Mouse (Mus musculus) lung, adult 2 months (tissue): ENCODE measurements at regions not wholly inside any gene's neighbourhood (a gene's known extent, or its start where the extent isn't known, plus 50 kb on each side); places are given as distances from the start of the nearest gene placed in this dataset.

Experiments
- DNase-seq: peaks from one replicate; pipeline ENCODE4 v3.0.0; 2022
- H3K4me1 ChIP-seq: fragments of 200-500 bp; 2 replicates; pipeline ENCODE4 v1.6.1; 2011; ENCODE audit warnings: low read length; ENCODE audit not compliant: control insufficient read depth, insufficient read depth
- H3K4me3 ChIP-seq: fragments of 200-500 bp; replicated peaks from 2 replicates; pipeline ENCODE3; 2011; ENCODE audit warnings: low read depth, mild to moderate bottlenecking, control low read depth, low read length; ENCODE audit errors: extremely low read depth
- CTCF ChIP-seq: fragments of 200-500 bp; IDR thresholded peaks from 2 replicates; pipeline ENCODE4 v1.5.1; 2011; ENCODE audit warnings: mild to moderate bottlenecking, low read length, control low read depth; ENCODE audit not compliant: insufficient read depth
- POLR2A ChIP-seq: fragments of 200-500 bp; IDR thresholded peaks from 2 replicates; pipeline ENCODE4 v1.6.1; 2011; ENCODE audit warnings: low read depth, mild to moderate bottlenecking, control low read depth, low read length, borderline replicate concordance; ENCODE audit errors: extremely low read depth
- WGBS: fragments of 180-500 bp; shearing (Covaris S2); methylation state at CpG from one replicate; pipeline ENCODE4 v1.1.7; 2018; 5-methylcytosine and 5-hydroxymethylcytosine counted together

DNA sequence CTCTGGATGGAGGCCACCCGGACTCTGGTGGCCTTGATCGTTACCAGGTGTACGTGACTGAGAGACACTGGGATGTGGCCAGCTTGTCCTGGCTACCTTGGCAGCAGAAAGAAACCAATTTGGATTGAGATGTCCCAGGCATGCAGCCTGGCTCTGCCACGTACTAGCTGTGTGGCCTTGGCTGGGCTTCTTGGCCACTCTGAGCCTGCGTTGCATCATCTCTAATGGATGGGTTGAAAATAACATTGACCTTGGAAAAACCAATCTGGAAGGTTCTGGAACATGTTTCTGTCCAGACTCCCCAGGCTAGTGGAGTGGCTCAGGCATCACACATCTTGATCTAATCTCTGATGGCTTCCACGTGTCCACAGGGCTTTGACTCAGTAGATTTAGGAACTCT, 331.8 kb upstream of the Tbx3 start:
- no peaks in the 10 kb centered on the region for H3K4me1 ChIP-seq
- 89% methylated on average over 6 of the region's 6 CpGs for WGBS
- no peak for TF ChIP-seq POLR2A
- TF ChIP-seq CTCF = no peak
- H3K4me3 ChIP-seq = no peak overlapping the region
- DNase-seq = no peak

DNA sequence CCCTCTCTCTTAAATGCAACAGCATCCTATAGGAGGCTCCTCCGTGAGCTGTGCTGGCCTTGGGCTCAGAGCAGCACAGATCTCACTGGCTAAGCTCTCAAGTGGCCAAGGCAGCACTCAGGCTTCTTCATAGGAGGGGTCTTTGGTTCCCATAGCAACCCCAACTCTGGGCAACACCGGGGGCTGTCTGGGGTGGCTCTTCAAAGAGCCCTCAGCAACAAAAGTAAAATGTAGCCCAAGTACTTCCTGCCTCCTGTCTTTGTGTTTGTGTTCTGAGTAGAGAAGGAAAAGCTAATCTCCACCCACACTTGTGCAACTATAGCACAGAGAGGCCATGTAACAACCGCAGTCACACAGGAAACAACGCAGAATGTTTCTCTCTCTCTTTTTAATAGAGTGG, 322.2 kb upstream of the Tbx3 start:
- Histone ChIP-seq H3K4me3 (no peak overlapping the region), H3K4me1 (0 out of 2 replicates have a peak, but pooled peaks cover 4% of the 10 kb centered on the region)
- TF ChIP-seq POLR2A (no peak), CTCF (no peak)
- WGBS = 21% methylated on average over 4 of the region's 4 CpGs
- no peak for DNase-seq

DNA sequence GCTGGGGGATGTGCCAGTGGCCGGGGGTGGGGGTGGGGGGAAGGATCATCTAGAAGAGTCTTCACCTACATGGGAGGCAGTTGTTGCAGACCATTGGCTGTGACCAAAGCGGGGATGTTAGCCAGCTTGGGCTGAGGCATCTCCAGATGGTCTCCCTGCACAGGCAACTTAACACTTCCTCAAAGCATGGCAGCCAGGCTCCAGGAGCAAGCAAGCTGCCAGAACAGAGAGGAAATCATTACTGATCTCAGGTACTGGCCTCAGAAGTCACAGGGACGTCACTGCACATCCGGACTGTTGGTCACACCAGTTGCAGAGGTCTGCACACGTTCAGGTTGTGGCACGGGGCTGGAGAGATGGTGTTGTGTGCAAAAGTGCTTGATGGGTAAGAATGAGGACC, 321.1 kb upstream of the Tbx3 start:
- 77% methylated on average over 6 of the region's 6 CpGs for WGBS
- H3K4me3 ChIP-seq = no peak overlapping the region
- no peak for TF ChIP-seq CTCF
- TF ChIP-seq POLR2A = no peak
- no peak for DNase-seq
- H3K4me1 ChIP-seq = 0 out of 2 replicates have a peak, but pooled peaks cover 4% of the 10 kb centered on the region

DNA sequence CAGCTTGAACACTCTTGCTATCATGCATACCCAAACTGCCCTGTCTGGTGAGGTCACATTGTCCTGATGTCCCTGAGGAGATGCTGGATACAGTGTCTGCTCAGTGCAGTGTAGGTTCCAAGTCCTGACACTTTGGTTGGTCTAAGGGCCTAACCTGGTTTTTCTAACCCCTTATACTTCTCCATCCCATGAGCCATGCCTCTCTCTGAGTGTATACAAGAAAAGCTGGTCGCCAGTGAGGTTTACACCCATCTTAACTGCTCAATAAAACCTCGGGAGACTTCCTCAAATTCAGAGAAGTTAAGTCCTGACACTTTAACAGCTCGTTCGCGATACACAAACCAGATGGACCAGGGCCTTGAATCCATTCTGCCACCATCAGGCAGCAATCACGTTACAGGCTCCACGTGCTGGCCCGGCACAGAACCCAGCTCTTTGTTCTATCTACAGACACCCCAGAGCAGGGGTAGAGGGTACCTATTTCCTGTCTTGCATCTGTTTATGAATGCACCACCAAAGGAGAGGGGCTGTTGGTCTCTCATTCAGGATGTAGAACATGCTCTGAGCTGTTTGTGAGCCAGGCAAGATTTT, 320.0 kb upstream of the Tbx3 start:
- DNase-seq = no peak
- H3K4me3 ChIP-seq = no peak overlapping the region
- whole genome bisulfite sequencing = 64% methylated on average over 8 of the region's 8 CpGs
- TF ChIP-seq CTCF = no peak
- TF ChIP-seq POLR2A = no peak
- H3K4me1 ChIP-seq = 0 out of 2 replicates have a peak, but pooled peaks cover 4% of the 10 kb centered on the region

DNA sequence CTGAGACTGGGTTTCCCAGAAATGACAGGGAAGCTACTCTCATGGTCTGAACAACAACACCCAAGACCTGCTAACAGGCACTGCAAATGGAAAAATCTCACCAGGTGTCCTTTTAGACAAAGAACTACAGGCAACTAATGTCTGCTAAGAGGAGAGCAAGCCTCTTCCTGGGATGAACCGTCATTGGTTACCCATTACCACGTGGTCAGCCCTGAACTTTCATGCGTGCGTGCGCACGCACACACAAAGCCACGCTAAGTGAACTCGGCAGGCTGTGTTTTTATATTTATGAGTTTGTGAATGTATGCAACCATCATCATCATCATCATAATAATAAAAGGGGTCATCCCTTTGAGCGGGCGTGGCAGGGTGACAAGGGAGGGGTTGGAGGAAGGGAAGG, 315.0 kb upstream of the Tbx3 start:
- no peaks in the 10 kb centered on the region for H3K4me1 ChIP-seq
- H3K4me3 ChIP-seq = no peak overlapping the region
- TF ChIP-seq CTCF (no peak), POLR2A (no peak)
- DNase-seq = no peak
- 91% methylated on average over 10 of the region's 10 CpGs for WGBS

DNA sequence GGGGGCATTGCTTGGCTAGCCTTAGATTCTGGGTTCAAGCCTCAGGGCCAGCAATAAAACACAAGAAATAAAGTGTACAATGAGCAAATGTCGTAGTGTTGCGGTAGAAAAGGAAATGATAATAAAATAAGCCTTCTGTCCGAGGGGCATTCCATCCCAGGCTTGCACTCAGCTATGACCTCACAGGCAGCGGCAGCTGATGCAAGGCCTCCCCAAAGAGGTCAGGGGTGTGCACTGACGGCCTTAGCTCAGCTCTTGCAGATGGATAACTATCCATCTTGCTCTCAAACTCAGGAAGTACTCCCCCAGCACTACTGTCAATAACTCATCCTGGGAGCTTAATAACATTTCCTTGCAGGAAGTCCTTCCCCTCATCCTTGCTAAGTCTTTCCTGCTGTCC, 314.4 kb upstream of the Tbx3 start:
- no peak for TF ChIP-seq CTCF
- TF ChIP-seq POLR2A = no peak
- no peaks in the 10 kb centered on the region for H3K4me1 ChIP-seq
- no peak overlapping the region for H3K4me3 ChIP-seq
- DNase-seq = no peak
- WGBS = 46% methylated on average over 5 of the region's 5 CpGs

DNA sequence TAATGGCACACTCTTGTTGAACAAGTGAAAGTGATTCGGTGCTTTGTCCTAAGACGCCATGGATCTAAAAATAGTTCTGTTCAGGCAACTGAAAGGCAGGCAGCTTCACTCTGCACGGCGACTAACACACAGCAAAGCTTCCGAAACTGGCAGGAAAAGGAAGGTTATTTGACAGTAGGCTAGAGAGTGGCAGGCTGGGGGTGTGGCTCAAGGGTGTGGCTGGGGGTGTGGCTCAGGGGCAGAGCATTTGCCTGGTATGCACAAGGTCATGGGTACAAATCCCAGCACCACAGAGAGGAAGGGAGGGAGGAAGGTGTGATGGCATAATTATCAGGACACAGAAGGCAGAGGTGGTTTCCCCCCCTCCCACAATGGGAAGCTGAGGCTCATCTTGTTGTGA, 310.8 kb upstream of the Tbx3 start:
- H3K4me3 ChIP-seq = no peak overlapping the region
- no peak for DNase-seq
- TF ChIP-seq POLR2A (no peak), CTCF (no peak)
- 14% methylated on average over 5 of the region's 5 CpGs for whole genome bisulfite sequencing
- H3K4me1 ChIP-seq = no peaks in the 10 kb centered on the region

DNA sequence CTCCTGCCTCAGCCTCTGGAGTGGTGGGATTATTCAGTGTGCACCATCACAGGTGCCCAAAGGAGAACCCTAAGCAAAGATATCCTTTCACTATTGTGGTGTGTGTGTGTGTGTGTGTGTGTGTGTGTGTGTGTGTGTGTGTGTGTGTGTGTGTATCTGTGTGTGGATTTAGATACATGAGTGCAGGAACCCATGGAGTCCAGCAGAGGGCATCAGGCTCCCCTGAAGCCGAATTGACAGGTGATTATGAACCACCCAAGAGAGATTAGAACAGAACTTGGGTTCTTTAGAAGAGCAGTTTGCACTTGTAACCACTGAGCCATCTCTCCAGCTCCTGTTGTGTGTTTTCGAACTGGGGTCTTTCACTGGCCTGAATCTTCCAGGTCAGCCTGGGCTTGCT, 310.1 kb upstream of the Tbx3 start:
- H3K4me1 ChIP-seq = no peaks in the 10 kb centered on the region
- WGBS = 100% methylated on average over 2 of the region's 2 CpGs

DNA sequence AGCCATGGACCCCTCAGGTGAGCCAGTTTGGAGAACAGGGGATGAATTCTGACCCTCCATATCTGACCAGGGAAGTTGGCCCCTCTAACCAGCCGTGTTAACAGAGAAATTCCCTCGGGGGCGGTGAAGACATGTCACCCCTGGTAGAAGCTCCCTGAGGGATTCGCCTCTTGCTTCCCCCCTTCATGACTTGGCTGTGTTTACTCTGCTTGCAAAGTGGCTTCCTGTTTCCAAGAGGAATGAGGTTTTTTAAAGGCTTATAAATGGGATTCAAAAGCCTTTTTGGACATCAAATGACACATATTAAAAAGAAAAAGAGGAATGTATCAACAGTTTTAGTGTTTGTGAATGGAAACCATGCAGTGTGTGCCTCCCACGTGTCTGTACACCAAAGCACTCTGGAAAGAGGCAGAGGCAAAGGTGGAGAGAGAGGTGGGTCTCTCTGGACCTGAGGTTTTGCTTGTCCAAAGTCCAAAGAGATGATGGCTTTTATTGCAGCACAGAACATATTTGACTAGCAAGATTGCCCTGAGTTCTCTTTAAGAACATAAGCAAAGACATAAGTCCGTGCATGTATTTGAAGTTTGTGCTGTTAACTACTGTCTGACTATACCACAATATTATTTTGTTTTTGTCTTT, 308.9 kb upstream of the Tbx3 start:
- TF ChIP-seq POLR2A = no peak
- no peak for TF ChIP-seq CTCF
- H3K4me1 ChIP-seq = no peaks in the 10 kb centered on the region
- WGBS = 55% methylated on average over 6 of the region's 6 CpGs
- DNase-seq = no peak
- H3K4me3 ChIP-seq = no peak overlapping the region

More for the DNA sequence above, 310.1 kb upstream of the Tbx3 start:
- TF ChIP-seq CTCF (no peak), POLR2A (no peak)
- H3K4me3 ChIP-seq = no peak overlapping the region
- no peak for DNase-seq

DNA sequence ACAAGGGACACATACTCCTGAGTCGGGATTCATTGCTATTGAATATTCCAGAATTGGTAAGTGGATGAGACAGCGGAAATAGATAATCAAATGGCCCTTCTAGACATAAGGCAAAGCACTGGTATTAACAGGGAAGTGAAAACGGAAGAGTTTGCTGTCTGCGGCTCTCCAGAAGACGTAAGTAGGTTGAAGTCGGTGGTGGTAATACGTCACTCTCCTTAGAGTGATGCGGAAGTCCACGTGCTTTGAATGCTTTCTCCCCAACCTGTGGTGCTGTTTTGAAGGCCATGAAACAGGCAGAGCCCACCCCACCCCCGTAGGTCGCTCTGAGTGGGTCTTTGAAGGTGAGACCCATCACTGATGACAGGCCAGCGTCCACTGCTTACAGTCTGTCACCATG, 308.0 kb upstream of the Tbx3 start:
- no peaks in the 10 kb centered on the region for H3K4me1 ChIP-seq
- DNase-seq = no peak
- TF ChIP-seq POLR2A (no peak), CTCF (no peak)
- 71% methylated on average over 12 of the region's 12 CpGs for WGBS
- H3K4me3 ChIP-seq = no peak overlapping the region

DNA sequence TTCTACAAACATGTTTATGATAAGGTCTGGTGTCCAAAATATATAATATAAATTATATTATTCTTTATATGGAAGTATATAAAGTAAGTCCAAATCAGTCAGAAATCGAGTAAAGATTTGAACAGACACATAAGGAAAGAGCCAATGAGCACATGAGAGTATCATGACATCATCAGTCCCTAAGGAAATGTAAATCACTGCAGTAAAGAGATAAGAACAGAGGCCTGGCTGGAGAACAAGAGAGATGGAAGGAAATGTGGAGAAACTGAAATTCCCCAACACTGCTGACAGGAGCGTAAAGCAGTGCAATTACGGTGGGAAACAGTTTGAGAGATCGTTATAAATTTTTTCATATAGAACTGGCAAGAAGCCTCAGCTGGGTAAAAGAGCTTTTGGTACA, 306.2 kb upstream of the Tbx3 start:
- WGBS = 38% methylated on average over 4 of the region's 4 CpGs
- TF ChIP-seq CTCF (no peak), POLR2A (no peak)
- Histone ChIP-seq H3K4me1 (no peaks in the 10 kb centered on the region), H3K4me3 (no peak overlapping the region)
- no peak for DNase-seq
